Mouse (Mus musculus): ENCODE data around the gene Fnbp1. TPM values are rescaled to one million over a fixed set of nuclear protein-coding genes. Genes with fewer than 3 reads are reported as not detected.

Fnbp1 gene
- polyA plus RNA-seq, 1 experiment from 2014 or later = 31.1 TPM

DNA sequence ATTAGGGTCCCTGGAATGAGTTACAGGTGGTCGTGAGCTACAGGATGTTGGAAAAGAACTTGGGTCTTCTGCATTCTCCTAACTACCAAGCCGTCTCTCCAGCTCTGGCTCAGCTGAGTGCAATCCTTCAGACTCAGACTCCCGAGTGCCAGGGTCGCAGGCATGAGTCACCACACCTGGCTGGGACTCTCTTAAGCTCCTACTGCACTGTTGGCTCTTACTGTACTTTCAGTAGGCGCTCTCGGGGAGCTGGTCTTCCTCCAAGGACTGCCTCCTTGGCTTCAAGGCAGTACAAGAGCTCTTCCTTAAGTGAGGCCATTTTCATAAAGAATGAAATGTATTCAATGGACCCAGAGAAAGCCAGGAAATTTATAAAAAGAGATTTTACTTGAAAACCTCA is 100.4 kb downstream of the Fnbp1 start:
- no peaks in the 10 kb centered on the region for H3K4me1 ChIP-seq (replicated peaks; ENCODE audit: control insufficient read depth, insufficient read depth, low read length)
- no peak overlapping the region for H3K9ac ChIP-seq (ENCODE audit: low read length)
- no peak for DNase-seq (ENCODE audit: low spot score)
- H3K4me3 ChIP-seq (ENCODE audit: low read depth, low read length) = no peak overlapping the region
- no peak for ATAC-seq (replicated peaks; ENCODE audit: low FRiP score, low TSS enrichment, low read depth)
- no peaks in the 10 kb centered on the region for H3K27me3 ChIP-seq (replicated peaks; ENCODE audit: control insufficient read depth, insufficient read depth, low read length)
- 84% methylated on average over 6 of the region's 6 CpGs for WGBS
- peaks cover 4% of the 10 kb centered on the region; the same call in 1 of the 2 replicates for H3K9me3 ChIP-seq (ENCODE audit: control insufficient read depth, low read length)
- peaks cover 49% of the 10 kb centered on the region for H3K36me3 ChIP-seq (ENCODE audit: control insufficient read depth, insufficient read depth, low read length)
- no peak overlapping the region for H3K4me2 ChIP-seq (ENCODE audit: low read length)
- H3K27ac ChIP-seq (ENCODE audit: low read depth) = no peak overlapping the region

DNA sequence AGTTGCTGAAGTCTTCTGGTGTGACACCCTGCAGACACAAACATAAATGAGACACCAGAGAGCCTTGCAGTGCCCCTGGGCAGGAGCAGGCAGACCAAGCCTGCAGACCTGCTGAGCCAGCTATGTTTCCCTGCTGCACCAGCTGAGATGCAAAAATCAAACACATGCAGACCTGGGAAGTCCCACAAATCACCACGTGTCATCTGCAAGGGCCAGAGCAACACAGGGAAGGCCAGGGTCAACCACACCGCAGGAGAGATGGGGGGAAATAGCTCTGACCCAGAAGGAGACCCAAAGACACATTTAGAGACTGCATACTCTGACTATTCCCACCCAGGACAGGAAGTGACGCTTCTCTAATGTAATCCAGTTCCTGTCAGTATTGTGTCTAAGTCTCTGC is 101.3 kb downstream of the Fnbp1 start:
- no peak for DNase-seq (ENCODE audit: low spot score)
- 88% methylated on average over 3 of the region's 3 CpGs for WGBS
- no peak for ATAC-seq (replicated peaks; ENCODE audit: low FRiP score, low TSS enrichment, low read depth)
- no peaks in the 10 kb centered on the region for H3K27me3 ChIP-seq (replicated peaks; ENCODE audit: control insufficient read depth, insufficient read depth, low read length)
- peaks cover 50% of the 10 kb centered on the region for H3K36me3 ChIP-seq (ENCODE audit: control insufficient read depth, insufficient read depth, low read length)
- no peak overlapping the region for H3K9ac ChIP-seq (ENCODE audit: low read length)
- no peak overlapping the region for H3K4me2 ChIP-seq (ENCODE audit: low read length)
- H3K9me3 ChIP-seq (ENCODE audit: control insufficient read depth, low read length) = peaks cover 4% of the 10 kb centered on the region; the same call in 1 of the 2 replicates
- no peaks in the 10 kb centered on the region for H3K4me1 ChIP-seq (replicated peaks; ENCODE audit: control insufficient read depth, insufficient read depth, low read length)
- H3K27ac ChIP-seq (ENCODE audit: low read depth) = no peak overlapping the region
- no peak overlapping the region for H3K4me3 ChIP-seq (ENCODE audit: low read depth, low read length)

DNA sequence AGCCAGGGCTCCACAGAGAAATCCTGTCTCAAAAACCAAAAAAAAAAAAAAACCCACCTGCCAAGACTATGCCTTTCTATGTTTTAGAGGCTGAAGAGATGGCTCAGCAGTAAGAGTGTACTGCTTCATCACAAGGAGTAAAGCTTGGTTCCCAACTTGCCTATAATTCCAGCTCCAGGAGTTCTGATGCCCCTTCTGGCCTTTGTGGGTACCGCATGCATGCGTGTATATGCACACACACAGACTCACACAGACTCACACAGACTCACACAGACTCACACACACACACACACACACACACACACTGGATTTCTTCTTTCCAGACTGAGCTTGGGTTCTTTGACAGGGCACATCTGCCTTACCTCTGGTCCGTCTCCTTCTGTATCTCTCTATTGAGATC is 101.8 kb downstream of the Fnbp1 start:
- Histone ChIP-seq H3K27me3 (replicated peaks; ENCODE audit: control insufficient read depth, insufficient read depth, low read length) (no peaks in the 10 kb centered on the region), H3K36me3 (ENCODE audit: control insufficient read depth, insufficient read depth, low read length) (peaks cover 54% of the 10 kb centered on the region), H3K4me3 (ENCODE audit: low read depth, low read length) (no peak overlapping the region), H3K4me1 (replicated peaks; ENCODE audit: control insufficient read depth, insufficient read depth, low read length) (no peaks in the 10 kb centered on the region), H3K9ac (ENCODE audit: low read length) (no peak overlapping the region), H3K4me2 (ENCODE audit: low read length) (no peak overlapping the region), H3K9me3 (ENCODE audit: control insufficient read depth, low read length) (peaks cover 4% of the 10 kb centered on the region; the same call in 1 of the 2 replicates), H3K27ac (ENCODE audit: low read depth) (no peak overlapping the region)
- ATAC-seq (replicated peaks; ENCODE audit: low FRiP score, low TSS enrichment, low read depth) (no peak), DNase-seq (ENCODE audit: low spot score) (no peak)
- WGBS = 95% methylated on average over 3 of the region's 3 CpGs

DNA sequence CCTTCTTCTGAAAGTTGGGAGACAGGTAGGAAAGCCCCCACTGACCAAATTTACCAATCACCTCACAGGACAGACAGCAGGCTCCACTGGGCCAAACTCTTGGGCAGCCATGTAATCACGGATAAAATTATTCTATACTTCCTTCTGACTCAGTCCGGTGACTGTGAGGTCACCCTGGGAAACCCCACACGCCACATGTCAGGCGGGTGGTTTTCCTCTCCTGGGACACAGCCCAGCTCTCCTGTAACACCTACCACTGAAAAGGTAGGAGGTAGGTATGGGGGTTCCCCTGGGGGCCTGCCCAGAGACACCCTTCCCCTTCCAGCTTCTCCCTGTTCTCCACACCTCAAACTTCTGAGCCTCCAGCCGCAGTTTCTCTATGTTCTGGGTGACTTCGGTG is 105.0 kb downstream of the Fnbp1 start:
- WGBS = 90% methylated on average over 6 of the region's 6 CpGs
- Histone ChIP-seq H3K9ac (ENCODE audit: low read length) (no peak overlapping the region), H3K4me3 (ENCODE audit: low read depth, low read length) (no peak overlapping the region), H3K9me3 (ENCODE audit: control insufficient read depth, low read length) (peaks cover 4% of the 10 kb centered on the region; the same call in 1 of the 2 replicates), H3K27me3 (replicated peaks; ENCODE audit: control insufficient read depth, insufficient read depth, low read length) (no peaks in the 10 kb centered on the region), H3K4me1 (replicated peaks; ENCODE audit: control insufficient read depth, insufficient read depth, low read length) (no peaks in the 10 kb centered on the region), H3K4me2 (ENCODE audit: low read length) (no peak overlapping the region), H3K36me3 (ENCODE audit: control insufficient read depth, insufficient read depth, low read length) (peaks cover 71% of the 10 kb centered on the region), H3K27ac (ENCODE audit: low read depth) (no peak overlapping the region)
- no peak for DNase-seq (ENCODE audit: low spot score)
- no peak for ATAC-seq (replicated peaks; ENCODE audit: low FRiP score, low TSS enrichment, low read depth)

DNA sequence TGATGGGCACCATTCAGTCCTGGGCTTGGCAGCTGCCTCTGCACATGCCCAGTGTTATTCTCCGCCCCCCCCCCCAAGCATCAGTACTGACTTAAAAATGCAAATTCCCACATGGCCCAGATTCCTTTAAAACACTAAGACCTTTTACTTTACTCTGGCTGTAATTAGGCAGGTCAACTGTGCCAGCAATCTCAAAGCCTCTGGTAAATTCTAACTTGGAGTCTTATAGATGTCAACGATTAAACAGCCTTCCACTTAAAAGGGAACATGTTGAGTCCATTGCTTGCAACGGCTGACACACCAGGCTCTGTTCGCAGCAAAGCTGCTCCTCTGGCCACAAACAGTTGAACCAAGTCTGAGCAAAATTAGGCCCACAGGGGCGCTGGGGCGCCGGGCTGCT is 109.8 kb downstream of the Fnbp1 start:
- no peak overlapping the region for H3K4me3 ChIP-seq (ENCODE audit: low read depth, low read length)
- H3K27me3 ChIP-seq (replicated peaks; ENCODE audit: control insufficient read depth, insufficient read depth, low read length) = no peaks in the 10 kb centered on the region
- no peaks in the 10 kb centered on the region for H3K4me1 ChIP-seq (replicated peaks; ENCODE audit: control insufficient read depth, insufficient read depth, low read length)
- H3K9me3 ChIP-seq (ENCODE audit: control insufficient read depth, low read length) = no peaks in the 10 kb centered on the region
- no peak overlapping the region for H3K4me2 ChIP-seq (ENCODE audit: low read length)
- ATAC-seq (replicated peaks; ENCODE audit: low FRiP score, low TSS enrichment, low read depth) (no peak), DNase-seq (ENCODE audit: low spot score) (no peak)
- H3K27ac ChIP-seq (ENCODE audit: low read depth) = no peak overlapping the region
- no peak overlapping the region for H3K9ac ChIP-seq (ENCODE audit: low read length)
- WGBS = 92% methylated on average over 7 of the region's 7 CpGs
- H3K36me3 ChIP-seq (ENCODE audit: control insufficient read depth, insufficient read depth, low read length) = peaks cover 73% of the 10 kb centered on the region

DNA sequence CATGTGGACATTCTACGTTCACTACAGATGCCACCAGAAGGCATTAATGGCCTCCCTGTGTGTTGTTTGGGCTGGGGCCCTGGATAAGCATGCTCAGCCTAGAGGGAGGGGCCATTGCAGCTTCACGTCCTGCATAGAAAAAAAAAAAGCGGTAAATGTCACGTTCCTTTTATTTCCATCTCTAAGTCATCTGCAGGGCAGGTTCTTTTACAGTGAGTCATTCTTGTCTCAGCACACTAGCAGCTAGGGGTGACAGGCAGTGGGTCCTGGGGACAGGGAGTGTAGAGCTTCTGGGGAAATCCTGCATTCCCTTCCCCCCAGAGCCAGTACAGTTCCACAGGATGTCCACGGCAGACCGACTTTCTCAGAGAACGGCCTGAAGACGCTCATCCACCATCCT is 115.2 kb downstream of the Fnbp1 start:
- Histone ChIP-seq H3K9ac (ENCODE audit: low read length) (no peak overlapping the region), H3K27ac (ENCODE audit: low read depth) (no peak overlapping the region), H3K4me3 (ENCODE audit: low read depth, low read length) (no peak overlapping the region), H3K36me3 (ENCODE audit: control insufficient read depth, insufficient read depth, low read length) (peaks cover 28% of the 10 kb centered on the region), H3K9me3 (ENCODE audit: control insufficient read depth, low read length) (no peaks in the 10 kb centered on the region), H3K4me2 (ENCODE audit: low read length) (no peak overlapping the region), H3K27me3 (replicated peaks; ENCODE audit: control insufficient read depth, insufficient read depth, low read length) (no peaks in the 10 kb centered on the region), H3K4me1 (replicated peaks; ENCODE audit: control insufficient read depth, insufficient read depth, low read length) (no peaks in the 10 kb centered on the region)
- 67% methylated on average over 8 of the region's 8 CpGs for WGBS
- ATAC-seq (replicated peaks; ENCODE audit: low FRiP score, low TSS enrichment, low read depth) = no peak
- no peak for DNase-seq (ENCODE audit: low spot score)

DNA sequence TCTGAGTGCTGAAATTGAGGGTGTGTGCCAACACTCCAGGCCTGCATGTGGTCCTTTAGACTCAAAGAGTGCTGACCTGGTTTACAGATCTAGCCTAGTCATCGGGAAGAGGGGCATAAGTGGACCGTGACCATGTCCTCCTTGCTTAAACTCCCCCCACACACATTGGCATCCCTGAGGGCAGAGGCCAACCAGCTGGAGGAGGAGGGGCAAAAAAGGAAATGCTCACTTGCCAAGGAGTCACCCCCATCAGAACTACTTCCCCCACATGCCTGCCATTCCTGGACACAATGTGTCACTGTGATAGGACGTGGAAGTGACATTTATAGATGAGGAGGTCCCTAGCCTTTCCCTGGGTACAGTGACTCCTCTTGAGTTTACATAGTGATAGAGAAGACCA is 116.3 kb downstream of the Fnbp1 start:
- Histone ChIP-seq H3K4me3 (ENCODE audit: low read depth, low read length) (no peak overlapping the region), H3K36me3 (ENCODE audit: control insufficient read depth, insufficient read depth, low read length) (peaks cover 34% of the 10 kb centered on the region), H3K4me1 (replicated peaks; ENCODE audit: control insufficient read depth, insufficient read depth, low read length) (no peaks in the 10 kb centered on the region), H3K9me3 (ENCODE audit: control insufficient read depth, low read length) (no peaks in the 10 kb centered on the region), H3K9ac (ENCODE audit: low read length) (no peak overlapping the region), H3K4me2 (ENCODE audit: low read length) (no peak overlapping the region), H3K27ac (ENCODE audit: low read depth) (no peak overlapping the region), H3K27me3 (replicated peaks; ENCODE audit: control insufficient read depth, insufficient read depth, low read length) (no peaks in the 10 kb centered on the region)
- ATAC-seq (replicated peaks; ENCODE audit: low FRiP score, low TSS enrichment, low read depth) (no peak), DNase-seq (ENCODE audit: low spot score) (no peak)
- 72% methylated on average over 3 of the region's 3 CpGs for WGBS

DNA sequence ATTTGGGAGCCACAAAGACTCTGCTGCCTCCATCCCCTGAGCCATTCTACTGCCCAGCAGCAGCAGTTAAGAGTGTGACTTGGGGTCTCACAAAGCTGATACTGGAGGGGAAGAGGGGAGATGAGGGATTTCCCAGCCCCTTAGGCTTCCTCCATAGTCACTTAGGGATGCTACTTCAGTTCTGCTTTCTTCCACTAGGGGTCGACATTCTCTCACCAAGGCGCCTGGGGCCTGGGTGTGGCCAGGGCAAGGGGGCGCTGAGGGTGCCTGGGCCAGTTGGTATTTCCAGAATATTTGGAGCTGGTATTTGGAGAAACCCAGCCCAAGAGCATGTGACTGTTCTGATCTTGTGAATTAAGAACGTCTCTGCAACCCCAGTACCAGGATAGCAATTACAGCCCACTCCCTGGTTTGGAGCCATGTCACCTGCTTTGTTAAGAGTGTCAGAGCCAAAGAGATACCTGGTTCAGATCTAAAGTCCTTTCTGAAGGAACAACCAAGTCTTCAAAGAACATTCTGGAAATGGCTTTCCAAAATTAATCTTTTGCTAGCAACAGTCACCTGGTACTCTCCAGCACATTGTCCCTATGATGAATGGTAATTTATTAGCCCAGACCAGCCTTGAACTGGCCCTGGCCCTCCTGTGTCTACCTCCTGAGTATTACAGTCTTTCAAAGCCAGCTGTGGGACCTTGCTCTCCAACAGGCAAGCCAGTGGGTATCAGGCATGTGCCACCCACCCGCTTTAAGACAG is 117.0 kb downstream of the Fnbp1 start:
- Histone ChIP-seq H3K4me1 (replicated peaks; ENCODE audit: control insufficient read depth, insufficient read depth, low read length) (no peaks in the 10 kb centered on the region), H3K27ac (ENCODE audit: low read depth) (no peak overlapping the region), H3K36me3 (ENCODE audit: control insufficient read depth, insufficient read depth, low read length) (peaks cover 33% of the 10 kb centered on the region), H3K4me3 (ENCODE audit: low read depth, low read length) (no peak overlapping the region), H3K27me3 (replicated peaks; ENCODE audit: control insufficient read depth, insufficient read depth, low read length) (no peaks in the 10 kb centered on the region), H3K4me2 (ENCODE audit: low read length) (no peak overlapping the region), H3K9ac (ENCODE audit: low read length) (no peak overlapping the region), H3K9me3 (ENCODE audit: control insufficient read depth, low read length) (no peaks in the 10 kb centered on the region)
- 31% methylated on average over 5 of the region's 5 CpGs for WGBS
- peak; percentile 24; the same call in 1 of the 2 replicates for ATAC-seq (replicated peaks; ENCODE audit: low FRiP score, low TSS enrichment, low read depth)
- peak; percentile 76 for DNase-seq (ENCODE audit: low spot score)

DNA sequence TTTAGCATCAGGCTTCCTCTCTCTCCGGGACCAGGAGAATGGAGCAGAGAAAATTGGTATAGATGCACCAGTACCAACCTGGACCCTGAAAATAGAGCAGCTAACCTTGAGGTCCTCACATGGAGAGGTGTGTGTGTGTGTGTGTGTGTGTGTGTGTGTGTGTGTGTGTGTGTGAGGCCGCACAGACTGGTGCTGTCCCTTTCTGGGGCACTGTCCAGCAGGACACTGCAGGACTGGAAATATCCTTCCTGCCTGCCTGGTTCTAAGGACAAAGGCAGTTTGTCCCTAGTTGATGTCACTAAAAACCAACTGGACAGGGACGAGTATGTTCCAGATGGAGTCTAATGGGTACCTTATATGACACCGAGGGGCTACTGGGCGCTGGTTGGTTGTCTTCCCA is 117.9 kb downstream of the Fnbp1 start:
- no peak overlapping the region for H3K4me3 ChIP-seq (ENCODE audit: low read depth, low read length)
- 73% methylated on average over 5 of the region's 5 CpGs for WGBS
- no peak for ATAC-seq (replicated peaks; ENCODE audit: low FRiP score, low TSS enrichment, low read depth)
- no peak for DNase-seq (ENCODE audit: low spot score)
- H3K27ac ChIP-seq (ENCODE audit: low read depth) = no peak overlapping the region
- H3K4me2 ChIP-seq (ENCODE audit: low read length) = no peak overlapping the region
- no peaks in the 10 kb centered on the region for H3K9me3 ChIP-seq (ENCODE audit: control insufficient read depth, low read length)
- no peaks in the 10 kb centered on the region for H3K27me3 ChIP-seq (replicated peaks; ENCODE audit: control insufficient read depth, insufficient read depth, low read length)
- no peaks in the 10 kb centered on the region for H3K4me1 ChIP-seq (replicated peaks; ENCODE audit: control insufficient read depth, insufficient read depth, low read length)
- H3K9ac ChIP-seq (ENCODE audit: low read length) = no peak overlapping the region
- peaks cover 38% of the 10 kb centered on the region for H3K36me3 ChIP-seq (ENCODE audit: control insufficient read depth, insufficient read depth, low read length)

Measured in intestine, embryonic 14.5 days (tissue).